Mouse (Mus musculus) liver, embryonic 11.5 days (tissue): ENCODE measurements around the gene Tulp3. TPM values are rescaled to one million over a fixed set of nuclear protein-coding genes. Genes with fewer than 3 reads are reported as not detected.

Experiments used
- ATAC-seq: fragments of 200-750 bp; cut with Nextera tagmentation; replicated peaks from 2 replicates; pipeline ENCODE4 v1.8.0; 2017; ENCODE audit warnings: moderate number of reproducible peaks, mild to moderate bottlenecking, moderate TSS enrichment, moderate library complexity; ENCODE audit not compliant: low FRiP score
- DNase-seq: peaks from one replicate; pipeline ENCODE4 v3.0.0-alpha.2; 2017; ENCODE audit warnings: low spot score
- H3K27ac ChIP-seq: fragments of 300-500 bp; sonication (generic); 2 replicates; pipeline ENCODE4 v1.5.1; 2014; ENCODE audit warnings: mild to moderate bottlenecking, low read depth, low read length, control low read depth
- H3K27me3 ChIP-seq: fragments of 300-500 bp; sonication (generic); replicated peaks from 2 replicates; pipeline ENCODE4 v1.6.1; 2014; ENCODE audit warnings: low read length, mixed read lengths; ENCODE audit not compliant: control insufficient read depth, insufficient read depth
- H3K36me3 ChIP-seq: fragments of 300-500 bp; sonication (generic); 2 replicates; pipeline ENCODE4 v1.6.1; 2014; ENCODE audit warnings: mild to moderate bottlenecking, low read length, moderate library complexity, mixed read lengths; ENCODE audit not compliant: control insufficient read depth, insufficient read depth
- H3K4me1 ChIP-seq: fragments of 300-500 bp; sonication (generic); replicated peaks from 2 replicates; pipeline ENCODE4 v1.6.1; 2014; ENCODE audit warnings: low read length, mixed read lengths; ENCODE audit not compliant: control insufficient read depth, insufficient read depth
- H3K4me2 ChIP-seq: fragments of 300-500 bp; sonication (generic); 2 replicates; pipeline ENCODE4 v1.6.1; 2014; ENCODE audit warnings: mild to moderate bottlenecking, control low read depth, moderate library complexity
- H3K4me3 ChIP-seq: fragments of 300-500 bp; sonication (generic); 2 replicates; pipeline ENCODE4 v1.5.1; 2014; ENCODE audit warnings: low read depth, low read length, control low read depth
- H3K9ac ChIP-seq: fragments of 300-500 bp; sonication (generic); 2 replicates; pipeline ENCODE4 v1.6.1; 2014; ENCODE audit warnings: low read depth, low read length, control low read depth
- H3K9me3 ChIP-seq: fragments of 300-500 bp; sonication (generic); 2 replicates; pipeline ENCODE4 v1.6.1; 2016; ENCODE audit warnings: low read length, inconsistent platforms, mixed read lengths; ENCODE audit not compliant: control insufficient read depth
- WGBS: fragments of 180-500 bp; shearing (Covaris S2); extraction: QIAGEN DNeasy Blood & Tissue Kit; methylation state at CpG from one replicate; pipeline ENCODE4 v1.1.7; 2014; 5-methylcytosine and 5-hydroxymethylcytosine counted together
- polyA plus RNA-seq: library from polyadenylated mRNA; unstranded; fragments of >200 nt; fragmentation: Nextera tagmentation; extraction: Ambion mirVana; gene quantifications from 2 replicates; pipeline ENCODE4 v1.2.1, GENCODE M21; 2014

Tulp3 gene
- polyA plus RNA-seq, 1 experiment from 2014 or later, result 10.1 TPM

DNA sequence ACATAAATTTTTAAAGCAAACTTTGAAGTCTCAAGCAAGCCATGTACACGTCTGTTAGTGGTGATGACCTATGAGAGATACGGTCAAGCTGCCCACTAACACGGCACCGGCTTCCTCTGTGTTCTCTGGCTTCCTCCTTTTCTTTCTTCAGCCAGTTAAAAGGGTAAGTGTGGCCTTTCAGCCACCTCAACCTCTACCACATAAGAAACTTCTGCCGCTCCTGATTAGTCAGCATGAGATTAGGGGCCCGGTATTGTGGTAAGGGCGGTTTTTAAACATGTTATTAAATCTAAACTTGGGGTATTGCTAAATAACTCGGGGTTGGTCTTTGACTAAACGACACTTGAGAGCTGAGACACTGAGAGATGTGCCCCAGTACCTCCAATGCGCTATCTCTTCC, 10.0 kb downstream of the Tulp3 start:
- Histone ChIP-seq H3K4me3 (no peak overlapping the region), H3K36me3 (peaks cover 6% of the 10 kb centered on the region; the same call in 1 of the 2 replicates), H3K9me3 (no peaks in the 10 kb centered on the region), H3K4me2 (no peak overlapping the region), H3K9ac (no peak overlapping the region), H3K27ac (no peak overlapping the region), H3K4me1 (0 out of 2 replicates have a peak, but pooled peaks cover 3% of the 10 kb centered on the region), H3K27me3 (no peaks in the 10 kb centered on the region)
- no peak for DNase-seq
- WGBS, result 48% methylated on average over 10 of the region's 10 CpGs
- ATAC-seq, result no peak

DNA sequence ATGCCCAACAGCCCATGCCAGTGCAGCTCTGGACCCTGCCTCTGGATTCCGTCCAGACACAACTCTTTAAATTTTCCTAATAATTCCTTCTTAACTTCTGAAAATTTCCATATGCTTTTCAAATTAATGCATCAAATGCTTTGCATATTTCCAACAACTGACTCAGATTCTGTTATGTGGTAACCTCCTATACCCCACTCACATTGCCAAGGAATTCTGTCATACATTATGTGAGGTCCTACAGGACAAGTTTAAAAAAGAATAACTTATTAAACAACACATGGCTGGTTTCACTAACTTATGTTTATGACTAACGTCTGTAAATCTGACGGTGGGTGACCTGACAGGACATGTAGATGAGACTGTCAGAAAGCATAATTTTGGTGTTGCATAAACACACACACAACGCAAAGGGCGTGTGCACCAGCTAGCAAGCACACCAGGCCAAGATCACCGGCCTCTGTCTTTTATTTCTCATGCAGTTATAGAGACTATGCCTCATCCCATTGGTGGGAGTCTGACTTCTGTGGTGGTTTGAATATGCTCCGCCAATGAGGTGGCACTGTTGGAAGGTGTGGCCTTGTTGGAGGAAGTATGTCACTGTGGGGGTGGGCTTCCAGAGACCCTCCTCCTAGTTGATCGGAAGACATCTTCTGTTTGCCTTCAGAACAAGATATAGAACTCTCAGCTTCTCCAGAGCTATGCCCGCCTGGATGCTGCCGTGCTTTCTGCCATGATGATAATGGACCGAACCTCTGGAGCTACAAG, 13.5 kb downstream of the Tulp3 start:
- H3K4me2 ChIP-seq, result no peak overlapping the region
- H3K9ac ChIP-seq, result no peak overlapping the region
- DNase-seq (no peak), ATAC-seq (no peak)
- H3K27ac ChIP-seq, result no peak overlapping the region
- WGBS, result 90% methylated on average over 11 of the region's 11 CpGs
- 0 out of 2 replicates have a peak, but pooled peaks cover 5% of the 10 kb centered on the region for H3K4me1 ChIP-seq
- peaks cover 6% of the 10 kb centered on the region; the same call in 1 of the 2 replicates for H3K36me3 ChIP-seq
- H3K9me3 ChIP-seq, result no peaks in the 10 kb centered on the region
- no peak overlapping the region for H3K4me3 ChIP-seq
- H3K27me3 ChIP-seq, result no peaks in the 10 kb centered on the region

- H3K4me1 ChIP-seq, result 0 out of 2 replicates have a peak, but pooled peaks cover 2% of the 10 kb centered on the region
- H3K36me3 ChIP-seq, result peaks cover 6% of the 10 kb centered on the region; the same call in 1 of the 2 replicates
- no peaks in the 10 kb centered on the region for H3K27me3 ChIP-seq
- no peak for ATAC-seq
- no peak overlapping the region for H3K4me2 ChIP-seq
- H3K9me3 ChIP-seq, result no peaks in the 10 kb centered on the region
- WGBS, result 36% methylated on average over 5 of the region's 5 CpGs
- no peak overlapping the region for H3K27ac ChIP-seq
- H3K9ac ChIP-seq, result no peak overlapping the region
- H3K4me3 ChIP-seq, result no peak overlapping the region
- no peak for DNase-seq
Observed at GRCm38 (mm10) chr6:128338876-128339275, 16.8 kb downstream of the Tulp3 start.

- H3K4me1 ChIP-seq, result 0 out of 2 replicates have a peak, but pooled peaks cover 2% of the 10 kb centered on the region
- no peak overlapping the region for H3K27ac ChIP-seq
- no peaks in the 10 kb centered on the region for H3K9me3 ChIP-seq
- DNase-seq, result no peak
- H3K36me3 ChIP-seq, result peaks cover 4% of the 10 kb centered on the region; the same call in 1 of the 2 replicates
- H3K27me3 ChIP-seq, result no peaks in the 10 kb centered on the region
- H3K4me3 ChIP-seq, result no peak overlapping the region
- WGBS, result 70% methylated on average over 7 of the region's 7 CpGs
- H3K9ac ChIP-seq, result no peak overlapping the region
- no peak overlapping the region for H3K4me2 ChIP-seq
- ATAC-seq, result no peak
Observed at GRCm38 (mm10) chr6:128337467-128337866, 18.2 kb downstream of the Tulp3 start.

DNA sequence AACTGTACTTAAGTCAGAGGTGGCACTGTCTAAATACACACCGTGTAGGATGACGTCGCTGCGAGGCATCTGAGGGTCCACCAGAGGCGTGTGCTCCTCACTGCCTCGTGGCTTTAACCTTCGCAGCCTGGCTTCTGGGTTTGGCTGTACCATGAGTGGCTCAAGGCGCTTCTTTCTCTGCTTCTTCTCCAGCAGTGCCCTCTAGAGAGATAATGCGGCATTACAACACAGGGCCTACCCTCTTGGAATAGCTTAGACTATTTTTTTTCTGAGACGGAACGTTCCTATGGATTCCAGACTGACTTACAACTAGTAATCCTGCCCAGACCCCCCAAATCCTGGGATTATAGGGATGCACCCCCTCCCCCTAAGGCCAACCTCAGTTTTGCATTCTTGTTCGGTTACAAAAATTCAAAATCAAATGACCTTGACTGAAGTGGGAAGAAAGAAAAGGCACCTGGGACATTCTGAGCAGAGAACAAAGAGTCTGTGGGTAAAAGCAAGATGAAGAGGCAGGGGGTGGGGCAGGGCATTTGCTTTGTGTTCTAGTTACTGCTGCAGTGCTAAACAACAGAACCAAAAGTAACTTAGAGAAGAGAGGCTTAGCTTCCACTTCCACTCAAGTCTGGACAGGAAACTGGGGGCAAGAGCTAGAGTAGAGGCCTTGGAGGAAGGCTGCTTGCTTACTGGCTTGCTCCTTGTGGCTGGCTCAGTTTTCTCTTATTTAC, 21.1 kb downstream of the Tulp3 start:
- WGBS, result 27% methylated on average over 12 of the region's 12 CpGs
- Histone ChIP-seq H3K4me1 (0 out of 2 replicates have a peak, but pooled peaks cover 2% of the 10 kb centered on the region), H3K27ac (no peak overlapping the region), H3K9ac (no peak overlapping the region), H3K9me3 (no peaks in the 10 kb centered on the region), H3K36me3 (peaks cover 12% of the 10 kb centered on the region; the same call in 1 of the 2 replicates), H3K4me2 (no peak overlapping the region), H3K4me3 (no peak overlapping the region), H3K27me3 (no peaks in the 10 kb centered on the region)
- peak; percentile 47 for DNase-seq
- peak; percentile 64 for ATAC-seq

GRCm38 (mm10) chr6:128318317-128318716, 37.3 kb downstream of the Tulp3 start:
- Histone ChIP-seq H3K4me2 (no peak overlapping the region), H3K27me3 (no peaks in the 10 kb centered on the region), H3K36me3 (peaks cover 7% of the 10 kb centered on the region; the same call in 1 of the 2 replicates), H3K4me1 (no peaks in the 10 kb centered on the region), H3K4me3 (no peak overlapping the region), H3K9me3 (no peaks in the 10 kb centered on the region), H3K9ac (no peak overlapping the region), H3K27ac (no peak overlapping the region)
- DNase-seq, result no peak
- 8% methylated on average over 4 of the region's 4 CpGs for WGBS
- ATAC-seq, result peak; percentile 39; the same call in 1 of the 2 replicates

DNA sequence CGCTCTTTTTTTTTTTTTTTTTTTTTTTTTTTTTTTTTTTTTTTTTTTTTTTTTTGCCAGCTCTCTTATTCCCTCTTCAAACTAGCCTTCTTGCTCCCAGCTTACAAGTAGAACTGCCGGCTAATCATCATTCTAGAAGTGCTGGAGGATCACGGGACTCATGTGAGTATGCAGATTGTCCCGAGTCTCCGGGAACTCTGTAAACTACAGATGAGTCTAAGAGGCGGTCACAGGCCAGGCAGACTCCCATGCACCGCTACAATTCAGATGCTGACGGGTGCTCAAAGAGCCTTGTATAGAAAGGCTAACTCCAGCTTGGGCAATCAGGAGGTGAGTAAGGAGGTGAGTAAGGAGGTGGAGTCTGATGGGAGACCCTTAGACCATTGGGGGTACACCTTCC, 40.1 kb downstream of the Tulp3 start:
- H3K36me3 ChIP-seq, result no peaks in the 10 kb centered on the region

GRCm38 (mm10) chr6:128314796-128315195, 40.9 kb downstream of the Tulp3 start:
- no peak for ATAC-seq
- H3K4me1 ChIP-seq, result no peaks in the 10 kb centered on the region
- no peaks in the 10 kb centered on the region for H3K9me3 ChIP-seq
- no peaks in the 10 kb centered on the region for H3K27me3 ChIP-seq
- no peak overlapping the region for H3K9ac ChIP-seq
- WGBS, result 89% methylated on average over 6 of the region's 6 CpGs
- no peaks in the 10 kb centered on the region for H3K36me3 ChIP-seq
- no peak overlapping the region for H3K4me3 ChIP-seq
- no peak overlapping the region for H3K4me2 ChIP-seq
- no peak overlapping the region for H3K27ac ChIP-seq
- no peak for DNase-seq

More for the DNA sequence above, 40.1 kb downstream of the Tulp3 start:
- Histone ChIP-seq H3K4me1 (no peaks in the 10 kb centered on the region), H3K9me3 (no peaks in the 10 kb centered on the region), H3K4me2 (no peak overlapping the region), H3K9ac (no peak overlapping the region), H3K27me3 (no peaks in the 10 kb centered on the region), H3K27ac (no peak overlapping the region), H3K4me3 (no peak overlapping the region)
- ATAC-seq (no peak), DNase-seq (no peak)
- 71% methylated on average over 8 of the region's 8 CpGs for WGBS
